Mouse (Mus musculus) midbrain, embryonic 12.5 days (tissue): ENCODE measurements at regions not wholly inside any gene's neighbourhood (a gene's known extent, or its start where the extent isn't known, plus 50 kb on each side); places are given as distances from the start of the nearest gene placed in this dataset.

ENCODE experiments used
- ATAC-seq: fragments of 200-750 bp; cut with Nextera tagmentation; 2 replicates; pipeline ENCODE4 v1.8.0; 2017; ENCODE audit warnings: low read depth, moderate TSS enrichment, moderate library complexity; ENCODE audit not compliant: low FRiP score
- H3K27ac ChIP-seq: fragments of 300-500 bp; sonication (generic); replicated peaks from 2 replicates; pipeline ENCODE4 v1.5.1; 2016; ENCODE audit warnings: mild to moderate bottlenecking
- H3K27me3 ChIP-seq: fragments of 300-500 bp; sonication (generic); 2 replicates; pipeline ENCODE4 v1.6.1; 2016; ENCODE audit warnings: mild to moderate bottlenecking
- H3K36me3 ChIP-seq: fragments of 300-500 bp; sonication (generic); 2 replicates; pipeline ENCODE4 v1.6.1; 2016
- H3K4me1 ChIP-seq: fragments of 300-500 bp; sonication (generic); 2 replicates; pipeline ENCODE4 v1.6.1; 2016
- H3K4me2 ChIP-seq: fragments of 300-500 bp; sonication (generic); replicated peaks from 2 replicates; pipeline ENCODE4 v1.6.1; 2016; ENCODE audit warnings: mild to moderate bottlenecking, moderate library complexity
- H3K4me3 ChIP-seq: fragments of 300-500 bp; sonication (generic); 2 replicates; pipeline ENCODE4 v1.5.1; 2016; ENCODE audit warnings: mild to moderate bottlenecking
- H3K9ac ChIP-seq: fragments of 300-500 bp; sonication (generic); replicated peaks from 2 replicates; pipeline ENCODE4 v1.6.1; 2016; ENCODE audit warnings: mild to moderate bottlenecking, moderate library complexity
- H3K9me3 ChIP-seq: fragments of 300-500 bp; sonication (generic); 2 replicates; pipeline ENCODE4 v1.6.1; 2016; ENCODE audit warnings: mild to moderate bottlenecking
- WGBS: fragments of 180-500 bp; shearing (Covaris S2); methylation state at CpG from one replicate; pipeline ENCODE4 v1.1.7; 2016; 5-methylcytosine and 5-hydroxymethylcytosine counted together

DNA sequence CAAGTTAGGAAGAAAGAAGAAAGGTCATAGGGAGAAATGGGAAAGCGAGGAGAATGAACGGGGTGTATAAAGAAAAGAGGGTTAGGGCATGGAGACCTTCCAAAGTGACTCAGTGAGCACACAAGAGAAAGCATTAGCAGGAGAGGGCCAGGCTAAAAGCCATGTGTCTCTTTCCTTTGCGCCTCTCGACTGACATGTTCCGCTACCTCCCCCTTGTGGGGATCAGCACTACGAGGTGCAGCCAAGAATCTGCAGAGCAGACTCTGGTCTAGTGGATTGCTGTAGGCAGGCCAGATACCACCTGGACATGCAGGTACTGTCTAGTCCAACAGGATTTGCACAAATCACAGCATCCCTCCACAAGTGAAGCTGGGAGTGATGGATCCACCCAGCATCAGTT lies 54.0 kb downstream of the Kcna5 start:
- Histone ChIP-seq H3K36me3 (no peaks in the 10 kb centered on the region), H3K4me3 (no peak overlapping the region)

DNA sequence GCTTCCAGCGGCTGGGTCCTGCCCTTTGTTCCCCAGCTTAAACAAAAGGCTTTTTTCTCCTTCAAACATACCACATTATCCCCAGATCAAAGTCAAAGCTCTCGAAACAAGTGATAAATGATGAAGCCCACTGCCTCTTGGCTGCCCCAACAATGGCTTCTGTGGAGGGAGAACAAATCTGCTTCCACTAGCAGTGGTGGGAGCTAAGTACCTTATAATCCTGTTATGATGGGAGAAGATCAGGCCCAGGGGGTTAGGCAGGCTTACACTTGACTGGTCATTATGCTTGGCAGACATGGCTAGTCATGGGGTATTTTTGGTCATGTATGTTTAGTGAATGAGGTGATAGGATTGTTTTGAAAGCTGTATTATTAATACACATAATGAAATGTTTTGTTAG lies 57.7 kb downstream of the Kcna5 start:
- Histone ChIP-seq H3K27me3 (peaks cover 23% of the 10 kb centered on the region), H3K9me3 (no peaks in the 10 kb centered on the region), H3K9ac (no peak overlapping the region), H3K36me3 (no peaks in the 10 kb centered on the region), H3K4me1 (peaks cover 16% of the 10 kb centered on the region; the same call in 1 of the 2 replicates), H3K27ac (no peak overlapping the region), H3K4me3 (no peak overlapping the region), H3K4me2 (no peak overlapping the region)
- peak; percentile 63; the same call in 1 of the 2 replicates for ATAC-seq
- WGBS, result 5% methylated on average over 2 of the region's 2 CpGs

More for the DNA sequence above, 54.0 kb downstream of the Kcna5 start:
- peaks cover 15% of the 10 kb centered on the region; the same call in 1 of the 2 replicates for H3K27me3 ChIP-seq
- no peak overlapping the region for H3K27ac ChIP-seq
- peaks cover 16% of the 10 kb centered on the region; the same call in 1 of the 2 replicates for H3K4me1 ChIP-seq
- no peak overlapping the region for H3K9ac ChIP-seq
- 57% methylated on average over 6 of the region's 6 CpGs for WGBS
- no peak overlapping the region for H3K4me2 ChIP-seq
- no peak for ATAC-seq
- H3K9me3 ChIP-seq, result no peaks in the 10 kb centered on the region

DNA sequence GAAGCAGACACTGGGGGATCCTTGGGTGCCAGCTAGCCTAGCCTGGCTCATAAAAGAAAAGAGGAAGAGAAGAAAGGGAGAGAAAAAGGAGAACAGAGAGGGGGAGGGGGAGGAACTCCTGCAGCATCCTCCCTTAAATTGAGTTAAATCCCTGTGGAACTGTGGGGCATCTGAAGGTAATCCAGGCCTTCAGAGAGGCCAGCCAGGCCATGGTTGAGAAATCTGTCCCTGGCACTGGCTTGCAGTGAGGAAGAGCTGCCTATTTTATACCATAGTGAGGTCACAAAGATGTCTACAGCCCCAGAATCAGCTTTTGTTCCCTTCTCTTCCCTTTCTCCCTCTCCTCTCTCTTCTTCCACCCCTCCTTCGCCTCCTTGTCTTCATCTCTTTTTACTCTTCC lies 58.5 kb downstream of the Kcna5 start:
- no peaks in the 10 kb centered on the region for H3K36me3 ChIP-seq
- H3K4me1 ChIP-seq, result peaks cover 16% of the 10 kb centered on the region; the same call in 1 of the 2 replicates
- H3K4me3 ChIP-seq, result no peak overlapping the region
- no peak overlapping the region for H3K27ac ChIP-seq
- no peak overlapping the region for H3K4me2 ChIP-seq
- no peak overlapping the region for H3K9ac ChIP-seq
- no peaks in the 10 kb centered on the region for H3K9me3 ChIP-seq
- H3K27me3 ChIP-seq, result peaks cover 23% of the 10 kb centered on the region
- no peak for ATAC-seq
- 35% methylated on average over 1 of the region's 1 CpGs for WGBS

DNA sequence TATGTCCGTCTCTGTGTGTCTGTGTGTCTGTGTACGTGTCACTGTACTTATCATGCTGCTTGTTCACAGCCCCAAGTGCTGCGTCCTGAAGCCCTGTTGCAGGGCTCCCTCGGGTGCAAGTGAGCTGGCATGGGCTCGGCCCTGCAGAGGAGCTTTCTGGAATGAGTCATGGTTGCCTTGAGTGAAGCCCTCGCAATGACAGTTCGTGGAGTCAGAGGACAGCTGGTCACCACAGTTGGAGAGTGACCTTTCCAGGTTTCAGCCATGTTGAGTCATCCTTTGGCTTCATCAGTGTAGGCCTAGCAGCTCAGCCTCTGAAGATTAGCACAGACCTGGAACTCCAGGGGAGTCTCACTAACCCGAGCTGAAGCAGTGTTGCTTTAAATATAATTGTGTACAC lies 59.7 kb downstream of the Kcna5 start:
- no peak for ATAC-seq
- 88% methylated on average over 8 of the region's 8 CpGs for WGBS
- peaks cover 19% of the 10 kb centered on the region; the same call in 1 of the 2 replicates for H3K4me1 ChIP-seq
- H3K9me3 ChIP-seq, result no peaks in the 10 kb centered on the region
- no peaks in the 10 kb centered on the region for H3K36me3 ChIP-seq
- H3K27me3 ChIP-seq, result peaks cover 16% of the 10 kb centered on the region
- H3K4me3 ChIP-seq, result no peak overlapping the region
- no peak overlapping the region for H3K27ac ChIP-seq
- no peak overlapping the region for H3K4me2 ChIP-seq
- H3K9ac ChIP-seq, result no peak overlapping the region

DNA sequence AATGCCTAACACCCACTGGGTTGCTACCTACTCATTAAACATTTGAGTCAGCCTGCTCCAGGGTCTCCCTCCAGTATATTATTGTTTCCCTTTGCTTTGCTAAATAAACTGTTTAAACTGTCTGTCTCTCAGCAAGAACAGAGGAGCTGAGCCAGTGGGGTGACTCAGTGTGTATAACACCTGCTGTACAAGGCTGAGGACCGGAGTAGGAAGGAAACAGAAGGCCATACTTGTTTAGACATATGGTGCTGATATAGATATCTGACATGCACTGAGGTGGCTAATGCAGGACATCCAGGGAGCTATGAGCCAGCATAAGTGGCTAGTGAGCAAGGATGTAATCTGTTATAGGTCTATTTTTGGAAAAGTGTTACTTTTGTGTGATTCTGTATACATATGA lies 81.5 kb downstream of the Kcna5 start:
- H3K4me1 ChIP-seq, result peaks cover 4% of the 10 kb centered on the region; the same call in 1 of the 2 replicates
- no peak overlapping the region for H3K27ac ChIP-seq
- H3K36me3 ChIP-seq, result no peaks in the 10 kb centered on the region
- H3K27me3 ChIP-seq, result no peaks in the 10 kb centered on the region
- no peak overlapping the region for H3K9ac ChIP-seq
- H3K4me3 ChIP-seq, result no peak overlapping the region
- no peak overlapping the region for H3K4me2 ChIP-seq
- H3K9me3 ChIP-seq, result no peaks in the 10 kb centered on the region
- WGBS, result 64% methylated on average over 1 of the region's 1 CpGs
- no peak for ATAC-seq

DNA sequence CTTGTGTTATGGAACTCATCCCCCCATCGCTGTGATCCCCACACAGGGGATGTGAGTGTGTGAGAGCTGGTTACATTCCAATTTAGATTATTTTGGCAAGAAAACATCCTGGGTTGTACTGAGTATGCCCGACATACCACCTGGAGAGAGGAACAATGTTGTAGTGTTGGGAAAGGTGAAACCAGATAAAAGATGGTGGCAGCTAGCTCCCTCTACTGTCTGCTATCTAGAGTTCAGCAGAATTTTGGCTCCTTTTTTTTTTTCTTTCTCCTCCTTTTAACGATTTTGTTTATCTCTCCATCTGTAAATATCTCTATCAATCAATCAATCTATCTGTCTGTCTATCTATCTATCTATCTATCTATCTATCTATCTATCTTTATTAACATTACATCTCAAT lies 89.7 kb downstream of the Kcna5 start:
- WGBS, result 41% methylated on average over 3 of the region's 3 CpGs
- Histone ChIP-seq H3K4me2 (no peak overlapping the region), H3K4me1 (no peaks in the 10 kb centered on the region), H3K27me3 (no peaks in the 10 kb centered on the region), H3K4me3 (no peak overlapping the region), H3K36me3 (no peaks in the 10 kb centered on the region), H3K9me3 (no peaks in the 10 kb centered on the region), H3K27ac (no peak overlapping the region), H3K9ac (no peak overlapping the region)
- ATAC-seq, result no peak

DNA sequence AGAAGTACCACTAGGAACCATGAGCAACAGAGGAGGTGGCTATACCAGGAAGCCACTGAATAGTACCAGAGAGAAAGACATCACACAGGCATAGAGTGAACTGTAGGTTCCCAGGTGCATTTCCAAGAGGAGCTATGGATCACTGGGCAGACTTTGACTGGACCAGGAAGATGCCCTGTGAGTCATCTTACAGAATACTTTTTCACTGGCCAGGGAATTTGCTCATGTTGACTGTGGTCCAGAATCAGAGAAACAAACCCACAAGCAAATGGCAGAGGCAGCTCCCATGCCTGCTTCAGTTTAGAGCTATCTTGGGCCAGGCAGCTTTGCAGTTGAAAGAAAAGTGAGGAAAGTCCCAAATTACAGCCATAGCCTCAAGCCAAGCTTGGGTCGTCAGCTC lies 95.0 kb downstream of the Kcna5 start:
- 74% methylated on average over 1 of the region's 1 CpGs for WGBS
- Histone ChIP-seq H3K27ac (no peak overlapping the region), H3K4me1 (no peaks in the 10 kb centered on the region)

DNA sequence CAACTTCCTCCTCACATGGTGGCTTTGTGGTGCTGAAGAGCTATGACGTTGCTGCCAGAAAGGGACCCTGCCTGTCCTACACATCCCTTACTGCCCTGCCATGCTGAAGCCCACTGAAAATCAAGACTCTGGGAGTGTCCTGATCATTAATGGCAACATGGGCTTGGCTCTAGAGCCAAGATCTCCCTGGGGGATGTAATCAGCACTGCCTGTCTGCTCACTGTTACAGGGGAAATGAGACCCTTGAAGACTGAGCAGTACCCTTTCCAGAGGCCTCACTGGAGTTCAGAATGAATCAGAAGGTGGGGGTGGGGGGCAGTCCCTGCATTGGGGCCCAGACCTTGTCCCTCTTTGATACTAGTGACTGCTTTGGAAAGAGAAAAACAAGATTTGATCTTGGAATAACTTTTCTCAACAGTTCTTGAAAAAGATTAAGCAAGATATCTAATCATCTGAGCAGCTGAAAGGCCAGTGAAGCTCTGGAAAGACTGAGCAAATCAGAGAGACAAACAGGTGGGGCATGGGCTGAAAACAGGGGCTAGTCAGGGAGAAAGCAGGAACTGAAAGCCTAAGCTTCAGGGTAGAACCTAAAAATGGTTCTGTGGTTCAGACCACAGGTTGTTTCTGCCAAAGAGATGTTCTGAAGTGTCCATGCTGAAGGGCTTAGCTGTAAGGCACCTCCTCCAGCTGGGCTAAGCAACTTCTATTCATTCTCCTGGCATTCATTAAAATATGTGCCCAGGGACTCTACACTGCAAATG lies 97.1 kb downstream of the Kcna5 start:
- Histone ChIP-seq H3K36me3 (no peaks in the 10 kb centered on the region), H3K9ac (no peak overlapping the region), H3K27me3 (no peaks in the 10 kb centered on the region), H3K27ac (no peak overlapping the region), H3K4me1 (no peaks in the 10 kb centered on the region), H3K4me3 (no peak overlapping the region), H3K4me2 (no peak overlapping the region), H3K9me3 (no peaks in the 10 kb centered on the region)
- 80% methylated on average over 1 of the region's 1 CpGs for WGBS
- ATAC-seq, result no peak

More for the DNA sequence above, 95.0 kb downstream of the Kcna5 start:
- Histone ChIP-seq H3K4me2 (no peak overlapping the region), H3K9ac (no peak overlapping the region), H3K27me3 (no peaks in the 10 kb centered on the region), H3K9me3 (no peaks in the 10 kb centered on the region), H3K4me3 (no peak overlapping the region), H3K36me3 (no peaks in the 10 kb centered on the region)
- ATAC-seq, result no peak

DNA sequence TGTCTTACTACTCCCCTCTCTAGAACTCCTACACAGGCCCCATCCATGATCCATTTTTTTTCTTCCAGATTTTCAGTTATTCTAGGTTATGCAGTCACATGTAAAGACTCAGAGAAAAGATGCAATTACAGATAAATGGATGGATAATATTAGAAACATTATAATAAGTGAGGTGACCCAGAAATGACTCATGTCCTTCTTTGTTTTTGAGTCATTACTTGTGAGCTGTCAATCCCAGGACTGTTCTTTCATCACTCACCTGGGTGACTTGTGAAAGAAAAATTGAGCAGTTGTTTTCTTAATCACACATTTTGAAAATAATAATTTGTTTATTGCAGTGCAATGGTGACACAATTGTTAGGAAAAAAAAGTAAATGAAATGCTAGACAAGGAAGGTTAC lies 108.0 kb downstream of the Kcna5 start:
- no peaks in the 10 kb centered on the region for H3K27me3 ChIP-seq
- H3K27ac ChIP-seq, result no peak overlapping the region
- ATAC-seq, result no peak
- H3K4me3 ChIP-seq, result no peak overlapping the region
- no peaks in the 10 kb centered on the region for H3K4me1 ChIP-seq
- no peak overlapping the region for H3K4me2 ChIP-seq
- H3K36me3 ChIP-seq, result no peaks in the 10 kb centered on the region
- no peak overlapping the region for H3K9ac ChIP-seq
- H3K9me3 ChIP-seq, result no peaks in the 10 kb centered on the region

DNA sequence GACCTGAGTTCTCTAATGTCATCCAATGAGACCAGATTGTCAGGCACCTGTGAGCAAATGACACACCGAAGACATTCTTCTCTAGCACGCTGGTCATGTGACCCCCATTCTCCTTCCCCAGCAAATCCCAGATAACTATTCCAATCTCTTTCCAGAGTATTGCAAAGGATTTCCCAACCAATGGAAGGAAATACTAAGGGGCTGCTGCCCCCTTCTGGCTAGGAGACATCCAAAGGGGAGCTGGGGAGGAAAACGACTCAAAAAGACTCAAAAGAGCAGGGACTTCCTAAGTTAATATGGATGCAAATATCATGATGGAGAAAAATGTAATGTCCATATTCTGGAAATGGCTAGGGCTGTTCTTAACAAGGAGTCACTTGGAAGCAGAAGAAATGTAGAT lies 129.5 kb downstream of the Kcna5 start:
- 50% methylated on average over 3 of the region's 3 CpGs for WGBS

DNA sequence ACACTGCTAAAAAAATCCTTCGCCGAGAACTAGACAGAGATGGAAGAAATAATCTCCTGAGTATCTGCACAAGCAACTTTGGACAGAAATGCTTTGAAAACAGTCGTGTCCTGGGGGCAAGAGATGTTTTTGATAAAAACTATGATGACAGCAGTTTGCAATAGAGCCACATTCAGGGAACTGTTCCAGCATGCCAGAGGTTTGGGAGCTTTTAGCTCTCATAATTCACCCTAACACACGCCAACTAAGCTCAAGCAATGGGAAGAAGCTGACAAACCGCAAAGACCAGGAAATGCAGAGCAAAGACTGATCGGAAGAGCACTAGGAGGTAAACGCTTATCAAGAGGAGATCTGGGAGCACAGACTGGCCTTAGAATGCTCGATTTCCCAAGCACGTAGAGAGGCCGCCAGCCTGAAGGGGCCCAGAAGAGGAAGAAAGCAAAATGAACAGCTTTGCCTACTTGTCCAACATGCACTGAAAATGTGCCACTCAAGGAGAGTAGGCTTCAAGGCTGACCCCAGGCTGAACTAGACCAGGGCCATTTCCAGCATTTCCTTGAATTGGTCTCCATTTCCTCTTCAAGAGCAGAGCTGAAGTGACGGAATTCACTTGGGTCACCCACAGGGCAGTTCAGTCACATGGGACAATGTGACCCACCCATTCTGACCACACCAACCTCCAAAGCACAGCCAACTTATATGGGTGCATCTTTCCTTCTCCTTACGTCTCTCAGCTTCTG lies 130.7 kb downstream of the Kcna5 start:
- ATAC-seq, result no peak
- no peaks in the 10 kb centered on the region for H3K9me3 ChIP-seq
- H3K27ac ChIP-seq, result no peak overlapping the region
- no peaks in the 10 kb centered on the region for H3K36me3 ChIP-seq
- whole genome bisulfite sequencing, result 87% methylated on average over 12 of the region's 12 CpGs
- H3K9ac ChIP-seq, result no peak overlapping the region
- H3K4me3 ChIP-seq, result no peak overlapping the region
- no peaks in the 10 kb centered on the region for H3K27me3 ChIP-seq
- H3K4me2 ChIP-seq, result no peak overlapping the region
- H3K4me1 ChIP-seq, result no peaks in the 10 kb centered on the region

More for the DNA sequence above, 129.5 kb downstream of the Kcna5 start:
- Histone ChIP-seq H3K9ac (no peak overlapping the region), H3K27ac (no peak overlapping the region), H3K4me1 (no peaks in the 10 kb centered on the region), H3K4me3 (no peak overlapping the region), H3K36me3 (no peaks in the 10 kb centered on the region), H3K27me3 (no peaks in the 10 kb centered on the region), H3K4me2 (no peak overlapping the region), H3K9me3 (no peaks in the 10 kb centered on the region)
- ATAC-seq, result no peak

DNA sequence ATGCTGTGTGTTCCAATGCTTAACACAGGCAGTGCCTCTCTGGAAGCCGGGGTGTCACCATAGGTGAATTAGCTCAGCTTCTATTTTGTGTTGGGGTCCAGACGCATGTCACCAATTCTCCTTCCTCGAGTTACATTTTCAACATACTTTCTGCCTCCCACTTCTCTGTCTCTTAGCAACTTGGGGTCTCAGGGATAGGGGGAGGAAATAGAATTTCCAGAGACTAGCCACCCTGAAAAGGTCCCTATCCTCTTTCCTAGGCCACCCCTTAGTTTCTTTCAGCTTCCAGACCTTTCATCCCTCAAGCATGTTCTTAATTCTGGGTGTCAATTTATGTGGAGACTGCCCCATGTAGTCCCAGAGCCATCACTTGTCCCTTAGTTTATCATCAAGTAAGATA lies 135.6 kb downstream of the Kcna5 start:
- Histone ChIP-seq H3K4me3 (no peak overlapping the region), H3K27ac (no peak overlapping the region), H3K36me3 (no peaks in the 10 kb centered on the region), H3K27me3 (no peaks in the 10 kb centered on the region), H3K9me3 (no peaks in the 10 kb centered on the region), H3K4me1 (no peaks in the 10 kb centered on the region), H3K4me2 (no peak overlapping the region), H3K9ac (no peak overlapping the region)
- ATAC-seq, result no peak
- WGBS, result 57% methylated on average over 3 of the region's 3 CpGs
